Comparison of ENCODE assay signal across 11 mouse cellular contexts in the genomic region with DNA sequence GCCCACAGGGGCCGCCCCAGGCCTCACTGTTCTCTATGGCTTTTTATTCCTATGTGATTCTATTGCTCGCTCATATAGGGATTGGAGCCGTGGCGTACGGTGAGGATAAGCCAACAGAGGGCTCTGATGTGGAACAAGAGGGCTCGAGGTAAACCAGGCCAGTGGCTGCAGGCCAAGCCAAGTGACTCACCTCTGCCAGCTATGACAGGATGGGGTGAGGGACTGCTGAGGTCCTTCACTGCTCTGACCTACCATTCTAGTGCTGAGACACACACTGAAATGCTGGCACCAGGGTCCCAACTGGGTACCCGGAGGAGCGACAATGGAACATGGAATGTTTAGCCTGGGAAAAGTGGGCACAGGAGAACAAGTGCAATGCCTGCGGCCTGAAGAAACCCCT. TPM values are rescaled to one million over a fixed set of nuclear protein-coding genes. Genes with fewer than 3 reads are reported as not detected.
DNase-seq lines count a peak whose midpoint lies in the region; ATAC-seq lines count a peak whose summit lies in the region.
"Had no signal": no experiment of that assay in that cellular context is flagged by ENCODE, and none has a peak within 500 bp of the region (broad histone marks: within the 10 kb centered on the region; RNA-seq: fewer than 3 reads in every experiment).

No protein-coding gene starts in this region.

- H3K4me2 ChIP-seq in hindbrain, embryonic 15.5 days, result no peak overlapping the region
- H3K4me2 ChIP-seq in hindbrain, embryonic 11.5 days (replicated peaks; ENCODE audit: low read depth, low read length), result no peak overlapping the region
- H3K4me2 ChIP-seq: neural tube, embryonic 12.5 days; stomach, embryonic 15.5 days had no signal

- ATAC-seq in hindbrain, embryonic 15.5 days (ENCODE audit: low FRiP score, low read depth), result no peak
- no peak for ATAC-seq in hindbrain, embryonic 11.5 days (ENCODE audit: low FRiP score)

- H3K4me3 ChIP-seq in hindbrain, embryonic 15.5 days, result no peak overlapping the region
- H3K4me3 ChIP-seq in hindbrain, embryonic 11.5 days (ENCODE audit: low read depth, low read length), result no peak overlapping the region
- H3K4me3 ChIP-seq: neural tube, embryonic 12.5 days; stomach, embryonic 15.5 days had no signal

- no peaks in the 10 kb centered on the region for H3K9me3 ChIP-seq in hindbrain, embryonic 15.5 days
- no peaks in the 10 kb centered on the region for H3K9me3 ChIP-seq in hindbrain, embryonic 11.5 days (ENCODE audit: control insufficient read depth, low read length)
- H3K9me3 ChIP-seq: neural tube, embryonic 12.5 days; stomach, embryonic 15.5 days had no signal

- H3K4me1 ChIP-seq in hindbrain, embryonic 15.5 days (replicated peaks), result peaks cover 41% of the 10 kb centered on the region
- no peaks in the 10 kb centered on the region for H3K4me1 ChIP-seq in hindbrain, embryonic 11.5 days (replicated peaks; ENCODE audit: control insufficient read depth, insufficient read depth, low read length)

- DNase-seq in hindbrain, embryonic 11.5 days (ENCODE audit: low spot score), result no peak
- DNase-seq in 3T3-L1 (ENCODE audit: low read depth, low spot score) (peak; percentile 67), MN1 (ENCODE audit: low spot score) (peak; percentile 53)
- DNase-seq in cerebellum, postnatal 36 days, result peak; percentile 48 to 57
- DNase-seq in right cerebral cortex, postnatal 10 days (ENCODE audit: low spot score in 2 of 2), result no peak
- DNase-seq in urinary bladder, adult 2 months (ENCODE audit: low spot score), result no peak
- DNase-seq: gastrocnemius, postnatal 10 days; right cerebral cortex, postnatal 25 days had no signal

- peaks cover 6% of the 10 kb centered on the region for H3K36me3 ChIP-seq in hindbrain, embryonic 15.5 days
- H3K36me3 ChIP-seq in hindbrain, embryonic 11.5 days (ENCODE audit: control insufficient read depth, insufficient read depth, low read length), result 0 out of 2 replicates have a peak, but pooled peaks cover 3% of the 10 kb centered on the region
- H3K36me3 ChIP-seq: stomach, embryonic 15.5 days had no signal

- no peak overlapping the region for H3K9ac ChIP-seq in hindbrain, embryonic 15.5 days
- no peak overlapping the region for H3K9ac ChIP-seq in hindbrain, embryonic 11.5 days (ENCODE audit: low read depth, low read length)
- H3K9ac ChIP-seq: stomach, embryonic 15.5 days had no signal

- WGBS in hindbrain, embryonic 15.5 days, result 85% methylated on average over 9 of the region's 9 CpGs
- 86% methylated on average over 9 of the region's 9 CpGs for WGBS in hindbrain, embryonic 11.5 days

- no peaks in the 10 kb centered on the region for H3K27me3 ChIP-seq in hindbrain, embryonic 15.5 days
- H3K27me3 ChIP-seq in hindbrain, embryonic 11.5 days (ENCODE audit: control insufficient read depth, insufficient read depth, low read length), result 0 out of 2 replicates have a peak, but pooled peaks cover 4% of the 10 kb centered on the region

- H3K27ac ChIP-seq in hindbrain, embryonic 15.5 days (replicated peaks), result 0 out of 2 replicates have a peak overlapping the region, but pooled peaks have one; percentile 33
- H3K27ac ChIP-seq in hindbrain, embryonic 11.5 days (ENCODE audit: low read depth, low read length), result no peak overlapping the region
- H3K27ac ChIP-seq: neural tube, embryonic 12.5 days; stomach, embryonic 15.5 days had no signal

RNA-seq across cellular contexts. Expression of a gene that starts 3.8 kb away (rescaled TPM):
- polyA plus RNA-seq in hindbrain, embryonic 15.5 days (2015; fragmentation: Nextera tagmentation; extraction: Ambion mirVana), result 2.8 TPM in 2 replicates
- polyA plus RNA-seq in hindbrain, embryonic 11.5 days (2014; fragmentation: Nextera tagmentation; extraction: Ambion mirVana), result 3.9 and 4.9 TPM in 2 replicates
- polyA plus RNA-seq in urinary bladder, adult 2 months (2012; rRNA removed), result 1.1 and 1.5 TPM in 2 replicates

RNA-seq across cellular contexts. Expression of a gene that starts 16.6 kb away (rescaled TPM):
- polyA plus RNA-seq in hindbrain, embryonic 15.5 days (2015; fragmentation: Nextera tagmentation; extraction: Ambion mirVana), result 35.9 and 36.6 TPM in 2 replicates
- 32.7 and 32.8 TPM in 2 replicates for polyA plus RNA-seq in hindbrain, embryonic 11.5 days (2014; fragmentation: Nextera tagmentation; extraction: Ambion mirVana)
- polyA plus RNA-seq in urinary bladder, adult 2 months (2012; rRNA removed), result 67.9 and 72.1 TPM in 2 replicates

RNA-seq across cellular contexts. Expression of a gene that starts 45.4 kb away (rescaled TPM):
- polyA plus RNA-seq in hindbrain, embryonic 15.5 days (2015; fragmentation: Nextera tagmentation; extraction: Ambion mirVana), result 17.6 and 21.2 TPM in 2 replicates
- 21.7 TPM in 2 replicates for polyA plus RNA-seq in hindbrain, embryonic 11.5 days (2014; fragmentation: Nextera tagmentation; extraction: Ambion mirVana)
- polyA plus RNA-seq in urinary bladder, adult 2 months (2012; rRNA removed), result 40.2 and 47.0 TPM in 2 replicates

RNA-seq across cellular contexts. Expression of a gene that starts 48.8 kb away (rescaled TPM):
- polyA plus RNA-seq in hindbrain, embryonic 15.5 days (2015; fragmentation: Nextera tagmentation; extraction: Ambion mirVana), result 50.5 and 52.0 TPM in 2 replicates
- polyA plus RNA-seq in hindbrain, embryonic 11.5 days (2014; fragmentation: Nextera tagmentation; extraction: Ambion mirVana), result 57.3 and 59.6 TPM in 2 replicates
- 33.1 and 35.7 TPM in 2 replicates for polyA plus RNA-seq in urinary bladder, adult 2 months (2012; rRNA removed)

RNA-seq across cellular contexts. Expression of a gene that starts 57.5 kb away (rescaled TPM):
- polyA plus RNA-seq in hindbrain, embryonic 15.5 days (2015; fragmentation: Nextera tagmentation; extraction: Ambion mirVana), result 1.1 and 1.4 TPM in 2 replicates
- polyA plus RNA-seq in hindbrain, embryonic 11.5 days (2014; fragmentation: Nextera tagmentation; extraction: Ambion mirVana), result 0.19 and 0.21 TPM in 2 replicates
- 1.3 and 1.4 TPM in 2 replicates for polyA plus RNA-seq in urinary bladder, adult 2 months (2012; rRNA removed)

Comparison
In these comparisons a context has a peak if more than half of its experiments do, and no peak if none do; other contexts are left out.
1. DNase-seq: peak in 3T3-L1 (single experiment), MN1 (single experiment) and cerebellum, postnatal 36 days (2 of 2); none in hindbrain, embryonic 11.5 days (single experiment), right cerebral cortex, postnatal 10 days (0 of 2) and urinary bladder, adult 2 months (single experiment).